Mouse (Mus musculus) kidney, embryonic 16.5 days (tissue): ENCODE measurements around the gene Slc35f4. TPM values are rescaled to one million over a fixed set of nuclear protein-coding genes. Genes with fewer than 3 reads are reported as not detected.
"Not testable (repeated sequence)": the region's sequence is repeated elsewhere in the genome, so short reads cannot be mapped to it uniquely, and the experiment has no call there.

Source experiments
- ATAC-seq: fragments of 200-750 bp; cut with Nextera tagmentation; 2 replicates; pipeline ENCODE4 v1.8.0; 2017; ENCODE audit warnings: moderate TSS enrichment; ENCODE audit not compliant: low FRiP score, low TSS enrichment
- H3K27ac ChIP-seq: fragments of 300-500 bp; sonication (generic); 2 replicates; pipeline ENCODE4 v1.5.1; 2014; ENCODE audit warnings: low read length
- H3K27me3 ChIP-seq: fragments of 300-500 bp; sonication (generic); 2 replicates; pipeline ENCODE4 v1.6.1; 2014; ENCODE audit warnings: low read length, control low read depth, mixed read lengths; ENCODE audit not compliant: insufficient read depth
- H3K36me3 ChIP-seq: fragments of 300-500 bp; sonication (generic); 2 replicates; pipeline ENCODE4 v1.6.1; 2014; ENCODE audit warnings: low read length, control low read depth, mixed read lengths; ENCODE audit not compliant: insufficient read depth
- H3K4me1 ChIP-seq: fragments of 300-500 bp; sonication (generic); 2 replicates; pipeline ENCODE4 v1.6.1; 2014; ENCODE audit warnings: low read length, control low read depth, mixed read lengths; ENCODE audit not compliant: insufficient read depth
- H3K4me2 ChIP-seq: fragments of 300-500 bp; sonication (generic); replicated peaks from 2 replicates; pipeline ENCODE4 v1.6.1; 2014; ENCODE audit warnings: low read depth, low read length
- H3K4me3 ChIP-seq: fragments of 300-500 bp; sonication (generic); 2 replicates; pipeline ENCODE4 v1.5.1; 2014; ENCODE audit warnings: mild to moderate bottlenecking, low read length
- H3K9ac ChIP-seq: fragments of 300-500 bp; sonication (generic); replicated peaks from 2 replicates; pipeline ENCODE4 v1.6.1; 2014; ENCODE audit warnings: low read length
- H3K9me3 ChIP-seq: fragments of 300-500 bp; sonication (generic); 2 replicates; pipeline ENCODE4 v1.6.1; 2016; ENCODE audit warnings: low read length, control low read depth
- WGBS: fragments of 180-500 bp; shearing (Covaris S2); extraction: QIAGEN DNeasy Blood & Tissue Kit; methylation state at CpG from one replicate; pipeline ENCODE4 v1.1.7; 2014; 5-methylcytosine and 5-hydroxymethylcytosine counted together
- polyA plus RNA-seq: library from polyadenylated mRNA; unstranded; fragments of >200 nt; fragmentation: Nextera tagmentation; extraction: Ambion mirVana; gene quantifications from 2 replicates; pipeline ENCODE4 v1.2.1, GENCODE M21; 2015

Gene Slc35f4
- polyA plus RNA-seq, 1 experiment from 2014 or later, result not detected

DNA sequence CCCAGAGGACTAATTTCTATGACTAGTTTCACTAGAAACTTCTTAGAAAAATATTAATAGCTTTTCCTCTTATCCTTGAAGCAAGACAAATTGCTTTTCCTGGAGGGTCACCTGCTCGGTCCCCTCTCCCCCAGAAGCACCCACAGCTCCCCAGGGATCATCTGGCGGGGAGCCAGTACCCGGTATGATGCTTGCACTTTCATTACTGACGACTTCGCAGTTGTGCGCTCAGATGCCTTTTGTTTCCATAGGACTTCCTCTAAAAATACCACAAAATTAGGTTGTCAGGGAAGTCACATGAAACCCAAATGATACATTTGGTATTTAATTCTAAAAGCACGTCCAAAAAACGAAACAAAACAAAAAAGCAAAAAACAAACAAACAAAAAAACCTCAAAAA is 225.5 kb downstream of the Slc35f4 start:
- no peaks in the 10 kb centered on the region for H3K27me3 ChIP-seq
- H3K4me1 ChIP-seq, result no peaks in the 10 kb centered on the region
- H3K4me3 ChIP-seq, result no peak overlapping the region
- H3K9me3 ChIP-seq, result no peaks in the 10 kb centered on the region
- H3K9ac ChIP-seq, result no peak overlapping the region
- 46% methylated on average over 8 of the region's 8 CpGs for WGBS
- ATAC-seq, result no peak
- H3K4me2 ChIP-seq, result no peak overlapping the region
- H3K36me3 ChIP-seq, result no peaks in the 10 kb centered on the region
- H3K27ac ChIP-seq, result no peak overlapping the region

DNA sequence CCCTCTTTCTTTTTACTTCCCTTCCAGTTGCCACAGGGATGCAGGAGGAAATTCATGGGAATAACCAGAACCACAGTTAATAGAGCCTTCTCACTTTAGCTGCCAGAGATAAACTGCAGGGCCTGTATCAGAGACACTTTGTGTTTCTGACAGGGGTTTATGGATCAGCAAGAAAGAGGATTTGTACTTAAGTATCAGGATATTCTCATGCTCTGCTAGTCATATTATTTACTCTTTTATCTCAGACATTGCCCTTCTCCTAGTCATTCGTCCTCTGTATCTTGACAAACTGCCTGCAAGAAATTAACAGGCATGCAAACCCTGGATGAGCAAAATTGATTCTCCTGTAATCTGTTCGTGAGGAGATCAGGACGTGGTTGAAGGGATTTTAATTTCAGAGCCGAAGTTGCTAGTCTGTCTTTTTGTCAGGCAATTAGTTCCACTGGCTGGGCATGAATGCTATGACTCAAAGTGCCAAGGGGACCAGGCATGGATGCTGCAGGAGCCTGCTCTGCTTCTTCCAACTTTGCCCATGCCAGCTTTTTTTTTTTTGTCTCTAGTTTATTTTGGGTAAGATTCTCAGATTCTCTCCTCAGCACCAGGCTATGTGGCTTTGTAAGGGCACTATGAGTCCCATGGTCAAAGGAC is 231.9 kb downstream of the Slc35f4 start:
- no peak overlapping the region for H3K9ac ChIP-seq
- H3K27me3 ChIP-seq, result no peaks in the 10 kb centered on the region
- 36% methylated on average over 4 of the region's 4 CpGs for WGBS
- H3K9me3 ChIP-seq, result no peaks in the 10 kb centered on the region
- no peak overlapping the region for H3K4me3 ChIP-seq
- no peak overlapping the region for H3K27ac ChIP-seq
- H3K4me1 ChIP-seq, result peaks cover 7% of the 10 kb centered on the region
- ATAC-seq, result no peak
- H3K4me2 ChIP-seq, result no peak overlapping the region
- no peaks in the 10 kb centered on the region for H3K36me3 ChIP-seq

DNA sequence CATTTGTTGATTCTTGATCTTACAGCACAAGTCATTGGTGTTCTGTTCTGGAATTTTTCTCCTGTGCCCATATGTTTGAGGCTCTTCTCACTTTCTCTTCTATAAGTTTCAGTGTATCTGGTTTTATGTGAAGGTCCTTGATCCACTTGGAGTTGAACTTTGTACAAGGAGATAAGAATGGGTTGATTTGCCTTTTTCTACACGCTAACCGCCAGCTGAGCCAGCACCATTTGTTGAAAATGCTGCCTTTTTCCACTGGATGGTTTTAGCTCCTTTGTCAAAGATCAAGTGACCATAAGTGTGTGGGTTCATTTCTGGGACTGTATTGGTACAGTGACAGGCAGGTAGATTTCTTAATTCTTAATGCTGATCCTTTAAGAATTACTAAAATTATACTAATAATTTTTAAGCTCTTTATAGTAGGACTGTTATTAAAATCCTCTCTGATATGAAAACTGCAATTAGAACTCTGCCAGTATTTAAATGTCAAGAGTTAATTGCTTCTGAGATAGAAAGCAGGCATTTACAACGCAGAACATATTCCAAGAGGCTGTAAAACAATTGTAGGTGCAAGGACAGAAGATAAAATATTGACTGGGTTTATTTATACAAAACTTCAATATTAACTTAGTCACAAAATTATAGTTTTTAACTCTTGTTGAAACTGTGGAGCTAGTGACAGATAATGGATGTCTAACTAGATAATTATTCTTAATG is 235.7 kb downstream of the Slc35f4 start:
- Histone ChIP-seq H3K36me3 (no peaks in the 10 kb centered on the region), H3K9ac (no peak overlapping the region), H3K4me1 (peaks cover 7% of the 10 kb centered on the region), H3K9me3 (no peaks in the 10 kb centered on the region), H3K27ac (no peak overlapping the region), H3K27me3 (no peaks in the 10 kb centered on the region), H3K4me2 (no peak overlapping the region), H3K4me3 (no peak overlapping the region)
- WGBS, result 84% methylated on average over 3 of the region's 3 CpGs
- ATAC-seq, result no peak

DNA sequence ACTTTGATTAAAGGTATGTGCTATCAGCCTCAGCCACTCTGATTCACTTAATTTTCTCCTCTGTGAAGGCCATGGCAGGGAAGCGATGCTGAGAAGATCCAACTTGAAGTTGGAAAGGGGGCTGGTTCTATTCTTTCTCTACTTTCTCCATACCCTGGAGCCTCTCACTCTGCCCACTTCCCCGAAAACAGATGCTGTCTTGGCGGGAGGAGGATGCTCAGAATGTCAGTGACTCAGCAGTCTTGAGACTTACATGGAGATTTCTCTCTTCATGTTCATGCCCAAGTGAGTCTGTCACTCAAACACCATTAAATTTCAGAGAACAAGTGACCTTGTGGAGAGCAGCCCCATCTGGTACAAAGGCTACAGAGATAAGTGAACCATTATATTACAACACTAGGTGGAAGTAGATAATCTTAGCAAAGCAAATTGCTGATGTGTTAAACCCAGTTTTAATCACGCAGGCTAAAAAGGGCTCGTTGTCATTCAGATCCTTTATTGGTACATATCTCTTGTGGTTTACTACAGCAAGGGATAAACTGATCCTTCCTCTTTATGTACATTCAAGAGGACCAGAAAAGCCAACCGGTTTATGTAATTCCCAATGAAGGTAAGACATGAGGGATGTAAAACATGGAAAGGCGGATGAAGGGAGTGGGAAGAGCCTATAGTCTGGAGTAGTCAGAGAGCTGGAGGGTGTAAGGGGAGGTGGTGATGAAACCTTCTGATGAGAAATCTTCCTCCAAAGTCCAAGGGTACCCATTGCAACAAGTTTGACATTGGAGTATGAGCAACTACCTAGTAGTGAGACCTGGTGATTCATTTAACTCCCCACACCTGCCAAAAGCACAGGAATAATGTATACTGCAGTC is 241.8 kb downstream of the Slc35f4 start:
- H3K27me3 ChIP-seq, result no peaks in the 10 kb centered on the region
- 0 out of 2 replicates have a peak, but pooled peaks have one; percentile 35 for ATAC-seq
- no peak overlapping the region for H3K9ac ChIP-seq
- H3K4me1 ChIP-seq, result no peaks in the 10 kb centered on the region
- H3K36me3 ChIP-seq, result no peaks in the 10 kb centered on the region
- no peak overlapping the region for H3K4me3 ChIP-seq
- WGBS, result 84% methylated on average over 7 of the region's 7 CpGs
- no peak overlapping the region for H3K27ac ChIP-seq
- H3K4me2 ChIP-seq, result no peak overlapping the region
- no peaks in the 10 kb centered on the region for H3K9me3 ChIP-seq

DNA sequence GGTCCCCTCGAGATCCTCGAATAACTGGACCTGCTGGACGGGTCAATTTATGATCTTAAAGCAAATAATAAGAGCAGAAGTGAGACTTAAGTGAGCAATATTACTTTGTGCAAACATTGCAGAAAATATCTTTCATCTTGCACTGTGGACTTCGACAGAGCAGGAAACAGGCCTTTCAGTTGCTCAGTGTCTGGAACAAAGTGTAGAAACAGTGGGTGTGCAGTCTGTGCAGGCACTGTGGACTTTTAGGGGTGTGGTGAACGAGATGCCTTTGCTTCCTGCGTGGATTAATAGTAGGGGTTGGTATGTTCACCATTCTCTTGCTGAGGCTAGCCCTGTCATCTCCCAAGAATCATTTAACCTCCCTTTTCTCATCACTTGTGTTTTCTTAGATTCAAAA is 247.0 kb downstream of the Slc35f4 start:
- Histone ChIP-seq H3K4me1 (no peaks in the 10 kb centered on the region), H3K27ac (no peak overlapping the region), H3K27me3 (no peaks in the 10 kb centered on the region), H3K4me2 (no peak overlapping the region), H3K9me3 (no peaks in the 10 kb centered on the region), H3K36me3 (no peaks in the 10 kb centered on the region), H3K9ac (no peak overlapping the region), H3K4me3 (no peak overlapping the region)
- 73% methylated on average over 6 of the region's 6 CpGs for WGBS
- no peak for ATAC-seq

DNA sequence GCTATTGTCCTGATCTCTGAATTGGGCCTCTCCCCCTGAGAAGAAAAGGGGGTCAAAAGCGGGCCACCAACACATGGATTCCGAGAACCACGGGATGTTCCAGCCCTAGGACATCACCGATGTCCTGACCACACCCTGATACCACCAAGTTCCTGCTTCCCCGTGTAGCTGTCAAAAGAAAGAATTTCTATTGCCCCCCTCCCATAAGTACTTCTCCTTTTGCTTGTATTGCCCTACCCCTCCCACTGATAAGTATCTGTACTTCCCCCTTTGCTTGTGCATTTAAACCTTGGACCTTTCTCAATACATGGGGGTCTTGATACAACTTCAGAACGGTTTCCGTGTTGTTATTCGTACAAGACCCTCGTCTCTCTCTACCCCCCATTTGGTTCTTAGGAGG is 247.4 kb downstream of the Slc35f4 start:
- H3K36me3 ChIP-seq, H3K4me3 ChIP-seq, H3K9ac ChIP-seq, H3K27me3 ChIP-seq, H3K9me3 ChIP-seq, H3K27ac ChIP-seq, H3K4me2 ChIP-seq, ATAC-seq, H3K4me1 ChIP-seq: not testable (repeated sequence)
- 85% methylated on average over 9 of the region's 9 CpGs for WGBS

DNA sequence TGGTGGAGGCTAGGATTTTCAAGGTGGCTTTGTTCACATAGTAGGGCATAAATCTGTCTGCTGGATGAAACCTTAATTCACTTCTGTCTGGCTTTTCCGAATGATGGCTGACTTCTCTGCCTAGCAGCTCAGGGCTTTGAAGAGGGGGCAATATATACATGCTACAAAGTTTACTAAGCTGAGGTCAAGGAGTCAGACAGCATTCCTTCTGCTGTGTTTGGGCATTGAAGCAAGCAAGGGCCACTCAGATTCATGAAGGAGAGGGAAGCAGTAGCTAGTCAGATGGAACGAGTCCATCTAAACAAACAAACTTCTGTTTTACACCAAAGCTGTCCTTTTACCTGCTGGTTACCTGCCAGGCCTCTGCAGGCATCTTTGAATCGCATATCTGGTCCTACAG is 248.2 kb downstream of the Slc35f4 start:
- no peaks in the 10 kb centered on the region for H3K4me1 ChIP-seq
- no peak overlapping the region for H3K27ac ChIP-seq
- no peak overlapping the region for H3K4me2 ChIP-seq
- no peaks in the 10 kb centered on the region for H3K9me3 ChIP-seq
- peak; percentile 77; the same call in 1 of the 2 replicates for ATAC-seq
- no peaks in the 10 kb centered on the region for H3K36me3 ChIP-seq
- 35% methylated on average over 3 of the region's 3 CpGs for WGBS
- no peaks in the 10 kb centered on the region for H3K27me3 ChIP-seq
- H3K9ac ChIP-seq, result no peak overlapping the region
- H3K4me3 ChIP-seq, result no peak overlapping the region

DNA sequence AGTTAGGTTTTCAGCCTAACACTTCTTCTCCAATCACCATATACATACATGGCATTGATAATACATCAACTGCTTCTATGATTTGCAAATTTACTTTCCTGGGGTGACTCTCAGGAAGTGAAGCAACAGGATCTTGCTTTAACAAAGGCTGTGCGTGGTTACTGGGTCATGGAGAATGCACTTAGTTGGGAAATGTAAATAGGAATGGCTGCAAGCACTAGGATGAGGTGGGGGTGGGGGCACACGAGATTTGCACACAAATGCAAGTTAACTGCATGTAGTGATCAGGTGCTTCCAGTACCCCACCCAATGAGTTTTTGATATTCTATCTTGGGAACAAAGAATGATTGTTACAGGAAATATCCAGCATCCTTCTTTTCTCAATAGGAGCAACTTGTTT is 250.5 kb downstream of the Slc35f4 start:
- H3K9me3 ChIP-seq, result no peaks in the 10 kb centered on the region
- H3K9ac ChIP-seq, result no peak overlapping the region
- no peak for ATAC-seq
- H3K27me3 ChIP-seq, result no peaks in the 10 kb centered on the region
- no peak overlapping the region for H3K4me2 ChIP-seq
- no peak overlapping the region for H3K27ac ChIP-seq
- H3K4me3 ChIP-seq, result no peak overlapping the region
- 24% methylated on average over 2 of the region's 2 CpGs for WGBS
- H3K36me3 ChIP-seq, result no peaks in the 10 kb centered on the region
- no peaks in the 10 kb centered on the region for H3K4me1 ChIP-seq

DNA sequence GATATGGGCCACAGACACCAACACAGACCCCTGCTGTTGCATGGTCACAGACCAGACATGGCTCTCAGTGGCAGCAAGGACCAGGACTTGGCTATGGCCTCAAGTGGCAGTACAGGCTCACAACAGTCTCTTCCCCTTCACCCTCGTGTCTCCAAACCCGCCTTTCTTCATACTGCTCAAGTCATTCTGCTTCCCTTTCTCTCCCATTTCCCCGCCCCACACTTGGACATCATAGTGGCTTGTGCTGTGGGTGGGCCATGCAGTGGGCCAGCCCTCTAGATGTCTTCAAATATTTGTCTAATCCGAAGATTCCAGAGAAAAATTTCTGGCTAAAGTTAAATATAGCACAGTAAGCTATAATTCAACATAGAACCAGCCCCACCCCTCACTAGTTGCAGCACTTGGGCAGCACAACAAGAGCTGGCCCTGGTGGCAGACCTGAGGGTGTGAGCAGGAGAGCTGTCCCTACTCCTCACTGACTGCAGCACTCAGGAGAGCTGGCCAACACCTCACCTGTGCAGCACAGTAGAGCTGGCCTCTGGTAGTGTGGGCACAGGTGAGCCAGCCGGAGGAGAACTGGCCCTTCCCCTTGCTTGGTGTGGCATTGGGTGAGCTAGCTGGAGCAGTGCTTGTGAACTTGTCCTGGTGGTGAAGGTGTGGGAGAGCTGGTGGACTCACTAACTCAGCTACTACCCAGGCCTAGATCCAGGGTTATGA is 260.4 kb downstream of the Slc35f4 start:
- WGBS, result 76% methylated on average over 5 of the region's 5 CpGs
- no peaks in the 10 kb centered on the region for H3K36me3 ChIP-seq
- no peaks in the 10 kb centered on the region for H3K4me1 ChIP-seq
- ATAC-seq, result no peak
- no peaks in the 10 kb centered on the region for H3K27me3 ChIP-seq
- H3K27ac ChIP-seq, result no peak overlapping the region
- no peak overlapping the region for H3K9ac ChIP-seq
- H3K9me3 ChIP-seq, result no peaks in the 10 kb centered on the region
- H3K4me3 ChIP-seq, result no peak overlapping the region
- no peak overlapping the region for H3K4me2 ChIP-seq
